11 mouse cellular contexts compared by ENCODE assay signal in the genomic region with DNA sequence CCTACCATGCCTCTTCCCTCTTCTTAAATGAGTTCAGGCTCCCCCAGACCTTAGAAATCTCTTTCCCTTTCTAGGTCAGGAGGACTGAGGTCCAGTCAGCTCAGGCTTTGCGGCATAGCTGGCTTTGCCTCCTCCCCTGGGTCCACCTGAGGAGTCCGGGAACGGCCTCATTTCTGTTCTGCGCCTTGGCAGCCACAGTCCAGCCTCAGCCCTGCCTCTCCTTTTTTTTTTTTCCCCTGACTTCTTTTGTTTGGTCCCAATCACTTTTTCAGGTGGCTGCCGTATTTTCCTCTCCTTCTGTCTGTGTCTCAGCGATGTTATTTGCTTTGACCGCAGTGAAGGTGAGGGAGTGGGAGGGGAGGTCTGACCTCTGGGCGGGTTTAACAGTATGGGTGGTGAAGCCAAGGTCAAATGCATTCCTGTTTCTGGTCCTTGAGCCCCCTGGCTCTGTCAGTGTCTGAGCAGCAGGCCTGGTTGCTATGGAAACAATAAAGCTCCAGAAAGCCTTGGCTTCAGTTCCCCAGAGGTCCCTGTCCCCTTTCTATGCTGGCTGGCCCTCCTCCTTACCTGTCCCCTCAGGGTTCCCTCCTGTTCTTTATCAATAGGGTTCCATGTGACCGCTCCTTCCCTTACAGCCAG. TPM values are rescaled to one million over a fixed set of nuclear protein-coding genes. Genes with fewer than 3 reads are reported as not detected.
DNase-seq lines count a peak whose midpoint lies in the region; ATAC-seq and TF ChIP-seq lines count a peak whose summit lies in the region.
"Had no signal": no experiment of that assay in that cellular context is flagged by ENCODE, and none has a peak within 500 bp of the region (broad histone marks: within the 10 kb centered on the region; RNA-seq: fewer than 3 reads in every experiment).

No protein-coding gene starts in this region.

- H3K9me3 ChIP-seq in forebrain, embryonic 16.5 days (ENCODE audit: control insufficient read depth, low read length): no peaks in the 10 kb centered on the region
- no peaks in the 10 kb centered on the region for H3K9me3 ChIP-seq in midbrain, embryonic 14.5 days (ENCODE audit: control insufficient read depth, low read length)
- H3K9me3 ChIP-seq in lung, postnatal 0 days (ENCODE audit: low read length): no peaks in the 10 kb centered on the region
- H3K9me3 ChIP-seq: liver, embryonic 13.5 days; stomach, embryonic 15.5 days had no signal

- no peak overlapping the region for H3K4me3 ChIP-seq in forebrain, embryonic 16.5 days (replicated peaks; ENCODE audit: low read length)
- H3K4me3 ChIP-seq in midbrain, embryonic 14.5 days (replicated peaks; ENCODE audit: low read depth, low read length): no peak overlapping the region
- H3K4me3 ChIP-seq in lung, postnatal 0 days (ENCODE audit: low read depth, low read length): no peak overlapping the region
- H3K4me3 ChIP-seq: liver, embryonic 13.5 days; stomach, embryonic 15.5 days had no signal

- intact Hi-C loops in heart, postnatal 14 days (cut with DNase I): loop anchor here (1.0 to 2.0 kb wide), 3 partner anchors 34 to 76 kb away; a partner anchor contains a TSS

- no peaks in the 10 kb centered on the region for H3K27me3 ChIP-seq in forebrain, embryonic 16.5 days (replicated peaks; ENCODE audit: control insufficient read depth, insufficient read depth, low read length)
- H3K27me3 ChIP-seq in midbrain, embryonic 14.5 days (ENCODE audit: control insufficient read depth, insufficient read depth, low read length): no peaks in the 10 kb centered on the region
- H3K27me3 ChIP-seq in lung, postnatal 0 days (replicated peaks; ENCODE audit: insufficient read depth, low read length): no peaks in the 10 kb centered on the region
- H3K27me3 ChIP-seq: stomach, embryonic 15.5 days had no signal

- peak; percentile 44 for DNase-seq in embryo, embryonic 10 days (ENCODE audit: low spot score)
- no peak for DNase-seq in embryo, embryonic 9.5 days (ENCODE audit: extremely low spot score)
- DNase-seq in R1 (ENCODE audit: low read depth, low spot score): peak; percentile 89
- DNase-seq in midbrain, embryonic 14.5 days: peak; percentile 82
- no peak for DNase-seq in lung, postnatal 0 days (ENCODE audit: low spot score)
- DNase-seq in heart, postnatal 14 days: no peak

- H3K4me2 ChIP-seq in forebrain, embryonic 16.5 days (ENCODE audit: low read length): no peak overlapping the region
- peak overlapping the region; percentile 20; the same call in 1 of the 2 replicates for H3K4me2 ChIP-seq in midbrain, embryonic 14.5 days (ENCODE audit: low read length)
- H3K4me2 ChIP-seq in lung, postnatal 0 days (replicated peaks; ENCODE audit: low read depth, low read length): no peak overlapping the region
- H3K4me2 ChIP-seq: liver, embryonic 13.5 days had no signal

- H3K27ac ChIP-seq in forebrain, embryonic 16.5 days (ENCODE audit: low read length): peak overlapping the region; percentile 61
- peak overlapping the region; percentile 86 for H3K27ac ChIP-seq in midbrain, embryonic 14.5 days (replicated peaks; ENCODE audit: low read depth, low read length)
- H3K27ac ChIP-seq in lung, postnatal 0 days (ENCODE audit: low read length): no peak overlapping the region
- H3K27ac ChIP-seq: liver, embryonic 13.5 days had no signal

- H3K9ac ChIP-seq in forebrain, embryonic 16.5 days (replicated peaks; ENCODE audit: low read depth, low read length): no peak overlapping the region
- peak overlapping the region; percentile 13; the same call in 1 of the 2 replicates for H3K9ac ChIP-seq in midbrain, embryonic 14.5 days (replicated peaks; ENCODE audit: low read length)
- H3K9ac ChIP-seq in lung, postnatal 0 days (replicated peaks; ENCODE audit: low read depth): no peak overlapping the region
- H3K9ac ChIP-seq: liver, embryonic 13.5 days; stomach, embryonic 15.5 days had no signal

- 57% methylated on average over 9 of the region's 9 CpGs for WGBS in forebrain, embryonic 16.5 days
- 19% methylated on average over 9 of the region's 9 CpGs for WGBS in midbrain, embryonic 14.5 days
- 47% methylated on average over 9 of the region's 9 CpGs for WGBS in lung, postnatal 0 days

- TF ChIP-seq EP300 in lung, postnatal 0 days (IDR thresholded peaks at IDR 0.05): no peak

- H3K36me3 ChIP-seq in forebrain, embryonic 16.5 days (ENCODE audit: control insufficient read depth, insufficient read depth): peaks cover 4% of the 10 kb centered on the region
- H3K36me3 ChIP-seq in midbrain, embryonic 14.5 days (ENCODE audit: control insufficient read depth, insufficient read depth, low read length): peaks cover 20% of the 10 kb centered on the region
- no peaks in the 10 kb centered on the region for H3K36me3 ChIP-seq in lung, postnatal 0 days (ENCODE audit: insufficient read depth, low read length)
- H3K36me3 ChIP-seq: liver, embryonic 13.5 days; stomach, embryonic 15.5 days had no signal

- ATAC-seq in forebrain, embryonic 16.5 days: no peak
- ATAC-seq in midbrain, embryonic 14.5 days (ENCODE audit: low FRiP score, low TSS enrichment): no peak; the same call in 1 of the 2 replicates
- ATAC-seq in lung, postnatal 0 days: no peak
- no peak for ATAC-seq in megakaryocyte-erythroid progenitor cell, adult 5-6 weeks (replicated peaks; ENCODE audit: low FRiP score, low TSS enrichment, poor library complexity, severe bottlenecking)

- TF ChIP-seq CTCF in lung, postnatal 0 days (IDR thresholded peaks at IDR 0.05): no peak

- H3K4me1 ChIP-seq in forebrain, embryonic 16.5 days (replicated peaks; ENCODE audit: control insufficient read depth, insufficient read depth, low read length): peaks cover 39% of the 10 kb centered on the region
- peaks cover 60% of the 10 kb centered on the region for H3K4me1 ChIP-seq in midbrain, embryonic 14.5 days (ENCODE audit: control insufficient read depth, insufficient read depth, low read length)
- H3K4me1 ChIP-seq in lung, postnatal 0 days (ENCODE audit: insufficient read depth, low read depth, low read length): peaks cover 6% of the 10 kb centered on the region; the same call in 1 of the 2 replicates

RNA-seq across cellular contexts. Expression of a gene that starts 34.3 kb away (rescaled TPM):
- 28.1 and 28.5 TPM in 2 replicates for polyA plus RNA-seq in forebrain, embryonic 16.5 days (2015; fragmentation: Nextera tagmentation; extraction: Ambion mirVana)
- 54.1 and 105 TPM in 2 replicates for polyA plus RNA-seq in midbrain, embryonic 14.5 days (2014; fragmentation: Nextera tagmentation; extraction: Ambion mirVana)
- 3.8 and 4.7 TPM in 2 replicates for polyA plus RNA-seq in lung, postnatal 0 days (2015; fragmentation: Nextera tagmentation; extraction: Ambion mirVana)
- not detected in 2 replicates for total RNA-seq in megakaryocyte-erythroid progenitor cell, adult 5-6 weeks (2014; fragmentation: Nextera tagmentation)
- not detected in 2 replicates for total RNA-seq in megakaryocyte-erythroid progenitor cell, adult 5-6 weeks (2017)
- 1 to 10 TPM; 5.2 to 5.9 TPM for total RNA-seq in heart, postnatal 14 days (2021)
- total RNA-seq: megakaryocyte, adult 5-6 weeks had no signal

RNA-seq across cellular contexts. Expression of a gene that starts 53.7 kb away (rescaled TPM):
- 48.8 and 60.8 TPM in 2 replicates for polyA plus RNA-seq in forebrain, embryonic 16.5 days (2015; fragmentation: Nextera tagmentation; extraction: Ambion mirVana)
- 32.9 and 58.5 TPM in 2 replicates for polyA plus RNA-seq in midbrain, embryonic 14.5 days (2014; fragmentation: Nextera tagmentation; extraction: Ambion mirVana)
- 99.2 and 128 TPM in 2 replicates for polyA plus RNA-seq in lung, postnatal 0 days (2015; fragmentation: Nextera tagmentation; extraction: Ambion mirVana)
- 41.2 and 64.6 TPM in 2 replicates for total RNA-seq in megakaryocyte-erythroid progenitor cell, adult 5-6 weeks (2014; fragmentation: Nextera tagmentation)
- total RNA-seq in megakaryocyte-erythroid progenitor cell, adult 5-6 weeks (2017): 21.6 and 32.0 TPM in 2 replicates
- total RNA-seq in heart, postnatal 14 days (2021): 10 to 100 TPM; 66.6 to 70.7 TPM

Comparison
In these comparisons a context has a peak if more than half of its experiments do, and no peak if none do; other contexts are left out.
1. DNase-seq: peak in embryo, embryonic 10 days (single experiment), R1 (single experiment) and midbrain, embryonic 14.5 days (single experiment); none in embryo, embryonic 9.5 days (single experiment), lung, postnatal 0 days (single experiment) and heart, postnatal 14 days (0 of 2).